Mouse (Mus musculus) liver, adult 2 months (tissue): ENCODE measurements around the gene Smim5.

Experiments
- CTCF ChIP-seq: fragments of 200-500 bp; IDR thresholded peaks from 2 replicates; pipeline ENCODE4 v1.5.1; 2011; ENCODE audit warnings: low read depth, low read length, control low read depth
- POLR2A ChIP-seq: fragments of 200-500 bp; IDR thresholded peaks from 2 replicates; pipeline ENCODE4 v1.6.1; 2011; ENCODE audit warnings: low read length, control low read depth; ENCODE audit not compliant: insufficient read depth; ENCODE audit errors: extremely low read depth

- no peak for TF ChIP-seq POLR2A
- no peak for TF ChIP-seq CTCF
These were observed 15.4 kb upstream of the Smim5 start for GRCm38 (mm10) chr11:115884361-115884760.
